Mouse (Mus musculus): ENCODE results near the gene Cacna2d4. TPM values are rescaled to one million over a fixed set of nuclear protein-coding genes. Genes with fewer than 3 reads are reported as not detected.
"Not testable (repeated sequence)": the region's sequence is repeated elsewhere in the genome, so short reads cannot be mapped to it uniquely, and the experiment has no call there.

Cacna2d4 gene
- polyA plus RNA-seq, 1 experiment: 4.5 TPM

GRCm38 (mm10) chr6:119204915-119205314 lies 31.4 kb upstream of the Cacna2d4 start:
- no peak for DNase-seq (ENCODE audit: low read depth in 1 of 2, low spot score in 2 of 2)
- Histone ChIP-seq H3K4me1 (ENCODE audit: control insufficient read depth, insufficient read depth, insufficient read length) (no peaks in the 10 kb centered on the region), H3K27me3 (ENCODE audit: control insufficient read depth, insufficient read depth, low read length) (no peaks in the 10 kb centered on the region), H3K27ac (ENCODE audit: insufficient read depth, low read length) (no peak overlapping the region), H3K36me3 (ENCODE audit: control insufficient read depth, insufficient read depth, low read length) (peaks cover 21% of the 10 kb centered on the region), H3K4me3 (ENCODE audit: extremely low read depth, insufficient read depth, insufficient read length) (no peak overlapping the region)
- WGBS: 88% methylated on average over 3 of the region's 3 CpGs
- TF ChIP-seq POLR2A (IDR thresholded peaks at IDR 0.05; ENCODE audit: low read depth, low read length): no peak
- TF ChIP-seq CTCF (IDR thresholded peaks at IDR 0.05; ENCODE audit: extremely low read depth, insufficient read depth, insufficient read length, insufficient replicate concordance): no peak

DNA sequence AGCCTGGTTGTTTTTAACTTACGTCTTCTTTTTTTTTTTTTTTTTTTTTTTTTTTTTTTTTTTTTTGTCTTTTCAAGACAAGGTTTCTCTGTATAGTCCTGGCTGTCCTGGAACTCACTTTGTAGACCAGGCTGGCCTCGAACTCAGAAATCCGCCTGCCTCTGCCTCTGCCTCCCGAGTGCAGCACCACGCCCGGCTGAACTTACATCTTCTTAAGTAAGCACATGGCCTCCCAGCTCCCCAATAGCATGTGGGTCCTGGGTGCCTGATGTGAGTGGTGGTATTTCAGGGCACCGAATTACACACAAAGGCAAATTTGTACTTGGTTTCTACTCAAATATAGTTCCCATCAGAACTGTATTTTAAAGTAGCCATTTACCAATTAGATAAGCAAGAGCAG lies 30.3 kb upstream of the Cacna2d4 start:
- not testable (repeated sequence) for H3K27me3 ChIP-seq (ENCODE audit: control insufficient read depth, insufficient read depth, low read length); H3K4me3 ChIP-seq (ENCODE audit: extremely low read depth, insufficient read depth, insufficient read length); H3K4me1 ChIP-seq (ENCODE audit: control insufficient read depth, insufficient read depth, insufficient read length); H3K27ac ChIP-seq (ENCODE audit: insufficient read depth, low read length); DNase-seq (ENCODE audit: low read depth in 1 of 2, low spot score in 2 of 2)
- 89% methylated on average over 7 of the region's 7 CpGs for WGBS
- H3K36me3 ChIP-seq (ENCODE audit: control insufficient read depth, insufficient read depth, low read length): peaks cover 14% of the 10 kb centered on the region

DNA sequence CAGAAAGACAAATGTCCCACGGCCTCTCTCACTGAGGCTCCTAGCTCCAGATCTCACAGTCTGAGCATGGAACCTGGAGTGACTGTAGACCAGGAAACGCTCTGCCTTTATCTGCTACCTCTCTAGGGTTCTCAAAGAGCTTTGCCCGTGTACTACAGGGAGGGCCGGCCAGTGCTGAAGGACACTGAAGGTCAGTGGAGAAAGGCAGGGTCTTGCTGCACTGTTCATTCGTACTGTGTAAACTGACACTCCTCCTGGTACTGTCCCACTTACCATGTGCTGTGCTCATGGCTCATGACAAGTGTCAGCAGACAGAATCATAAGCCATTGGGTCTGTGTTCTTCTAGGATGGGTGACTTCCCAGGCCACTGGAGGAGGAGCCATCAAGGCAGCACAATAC lies 23.0 kb upstream of the Cacna2d4 start:
- DNase-seq (ENCODE audit: low read depth in 1 of 2, low spot score in 2 of 2): no peak
- WGBS: 85% methylated on average over 5 of the region's 5 CpGs
- no peak overlapping the region for H3K27ac ChIP-seq (ENCODE audit: insufficient read depth, low read length)
- no peaks in the 10 kb centered on the region for H3K27me3 ChIP-seq (ENCODE audit: control insufficient read depth, insufficient read depth, low read length)
- H3K4me1 ChIP-seq (ENCODE audit: control insufficient read depth, insufficient read depth, insufficient read length): no peaks in the 10 kb centered on the region
- peaks cover 26% of the 10 kb centered on the region for H3K36me3 ChIP-seq (ENCODE audit: control insufficient read depth, insufficient read depth, low read length)
- TF ChIP-seq POLR2A (IDR thresholded peaks at IDR 0.05; ENCODE audit: low read depth, low read length): no peak
- TF ChIP-seq CTCF (IDR thresholded peaks at IDR 0.05; ENCODE audit: extremely low read depth, insufficient read depth, insufficient read length, insufficient replicate concordance): no peak
- H3K4me3 ChIP-seq (ENCODE audit: extremely low read depth, insufficient read depth, insufficient read length): no peak overlapping the region

DNA sequence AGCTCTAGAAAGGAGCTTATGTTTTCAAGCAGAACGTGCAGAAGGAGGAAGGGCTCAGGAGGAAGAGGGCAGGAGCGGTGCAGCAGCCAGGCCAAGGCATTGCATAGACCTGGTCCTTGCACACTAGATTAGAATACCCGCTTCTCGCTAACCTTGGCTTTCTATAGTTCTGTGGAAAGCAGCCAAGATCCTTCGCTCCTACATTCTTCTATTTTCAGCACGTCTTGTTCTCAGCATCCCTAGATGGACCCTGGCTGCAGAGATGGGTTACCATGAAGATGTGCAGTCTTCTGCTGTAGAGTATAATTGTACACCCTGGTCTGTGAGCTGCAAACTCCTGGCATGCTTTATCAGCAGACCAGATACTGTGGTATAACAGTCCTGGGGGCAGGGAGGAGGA lies 22.1 kb upstream of the Cacna2d4 start:
- H3K4me3 ChIP-seq (ENCODE audit: extremely low read depth, insufficient read depth, insufficient read length): no peak overlapping the region
- no peak for DNase-seq (ENCODE audit: low read depth in 1 of 2, low spot score in 2 of 2)
- TF ChIP-seq CTCF (IDR thresholded peaks at IDR 0.05; ENCODE audit: extremely low read depth, insufficient read depth, insufficient read length, insufficient replicate concordance) (no peak), POLR2A (IDR thresholded peaks at IDR 0.05; ENCODE audit: low read depth, low read length) (no peak)
- peaks cover 27% of the 10 kb centered on the region for H3K36me3 ChIP-seq (ENCODE audit: control insufficient read depth, insufficient read depth, low read length)
- H3K4me1 ChIP-seq (ENCODE audit: control insufficient read depth, insufficient read depth, insufficient read length): no peaks in the 10 kb centered on the region
- no peaks in the 10 kb centered on the region for H3K27me3 ChIP-seq (ENCODE audit: control insufficient read depth, insufficient read depth, low read length)
- WGBS: 79% methylated on average over 6 of the region's 6 CpGs
- H3K27ac ChIP-seq (ENCODE audit: insufficient read depth, low read length): no peak overlapping the region

- no peak for DNase-seq (ENCODE audit: low read depth in 1 of 2, low spot score in 2 of 2)
- no peak overlapping the region for H3K4me3 ChIP-seq (ENCODE audit: extremely low read depth, insufficient read depth, insufficient read length)
- H3K36me3 ChIP-seq (ENCODE audit: control insufficient read depth, insufficient read depth, low read length): peaks cover 29% of the 10 kb centered on the region
- H3K27me3 ChIP-seq (ENCODE audit: control insufficient read depth, insufficient read depth, low read length): no peaks in the 10 kb centered on the region
- H3K4me1 ChIP-seq (ENCODE audit: control insufficient read depth, insufficient read depth, insufficient read length): no peaks in the 10 kb centered on the region
- WGBS: 95% methylated on average over 10 of the region's 10 CpGs
- no peak overlapping the region for H3K27ac ChIP-seq (ENCODE audit: insufficient read depth, low read length)
- TF ChIP-seq CTCF (IDR thresholded peaks at IDR 0.05; ENCODE audit: extremely low read depth, insufficient read depth, insufficient read length, insufficient replicate concordance) (no peak), POLR2A (IDR thresholded peaks at IDR 0.05; ENCODE audit: low read depth, low read length) (no peak)
Measured at GRCm38 (mm10) chr6:119215040-119215613, 21.2 kb upstream of the Cacna2d4 start.

DNA sequence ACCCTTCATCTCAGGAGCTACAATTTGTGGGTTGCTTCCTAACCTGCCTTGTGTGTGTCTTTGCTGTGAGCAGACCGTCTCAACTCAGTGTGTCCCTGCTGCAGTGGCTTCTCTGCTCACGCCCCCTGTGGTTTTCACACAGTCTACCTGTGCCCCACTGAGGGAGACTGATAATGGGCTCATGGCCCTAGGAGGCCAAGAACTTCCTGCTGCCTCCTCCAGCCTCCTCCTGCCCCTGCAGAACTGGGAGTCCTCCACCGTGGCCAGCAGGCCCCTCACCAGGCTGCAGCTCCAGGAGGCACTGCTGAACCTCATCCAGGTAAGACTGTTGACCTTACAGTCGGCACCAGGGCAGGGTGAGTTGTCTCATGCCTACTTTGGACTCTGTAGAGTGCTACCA lies 18.7 kb upstream of the Cacna2d4 start:
- no peak for DNase-seq (ENCODE audit: low read depth in 1 of 2, low spot score in 2 of 2)
- peaks cover 29% of the 10 kb centered on the region for H3K36me3 ChIP-seq (ENCODE audit: control insufficient read depth, insufficient read depth, low read length)
- H3K4me3 ChIP-seq (ENCODE audit: extremely low read depth, insufficient read depth, insufficient read length): no peak overlapping the region
- no peaks in the 10 kb centered on the region for H3K27me3 ChIP-seq (ENCODE audit: control insufficient read depth, insufficient read depth, low read length)
- WGBS: 72% methylated on average over 4 of the region's 4 CpGs
- H3K4me1 ChIP-seq (ENCODE audit: control insufficient read depth, insufficient read depth, insufficient read length): no peaks in the 10 kb centered on the region
- H3K27ac ChIP-seq (ENCODE audit: insufficient read depth, low read length): no peak overlapping the region
- TF ChIP-seq POLR2A (IDR thresholded peaks at IDR 0.05; ENCODE audit: low read depth, low read length) (no peak), CTCF (IDR thresholded peaks at IDR 0.05; ENCODE audit: extremely low read depth, insufficient read depth, insufficient read length, insufficient replicate concordance) (no peak)

- Histone ChIP-seq H3K4me1 (ENCODE audit: control insufficient read depth, insufficient read depth, insufficient read length) (no peaks in the 10 kb centered on the region), H3K36me3 (ENCODE audit: control insufficient read depth, insufficient read depth, low read length) (peaks cover 27% of the 10 kb centered on the region), H3K27ac (ENCODE audit: insufficient read depth, low read length) (no peak overlapping the region), H3K27me3 (ENCODE audit: control insufficient read depth, insufficient read depth, low read length) (no peaks in the 10 kb centered on the region), H3K4me3 (ENCODE audit: extremely low read depth, insufficient read depth, insufficient read length) (no peak overlapping the region)
- WGBS: 93% methylated on average over 5 of the region's 5 CpGs
- no peak for TF ChIP-seq CTCF (IDR thresholded peaks at IDR 0.05; ENCODE audit: extremely low read depth, insufficient read depth, insufficient read length, insufficient replicate concordance)
- no peak for TF ChIP-seq POLR2A (IDR thresholded peaks at IDR 0.05; ENCODE audit: low read depth, low read length)
- no peak for DNase-seq (ENCODE audit: low read depth in 1 of 2, low spot score in 2 of 2)
Measured at GRCm38 (mm10) chr6:119218591-119218990, 17.7 kb upstream of the Cacna2d4 start.

Data from spleen, adult 2 months (tissue).